Mouse (Mus musculus) olfactory bulb, adult 2 months (tissue): ENCODE measurements around the gene Xpo5.

Source experiments
- CTCF ChIP-seq: fragments of 200-500 bp; IDR thresholded peaks from 2 replicates; pipeline ENCODE4 v1.5.1; 2012; ENCODE audit warnings: low read depth, mild to moderate bottlenecking, low read length, moderate library complexity; ENCODE audit not compliant: insufficient read depth
- POLR2A ChIP-seq: fragments of 200-500 bp; IDR thresholded peaks from 2 replicates; pipeline ENCODE4 v1.6.1; 2012; ENCODE audit warnings: mild to moderate bottlenecking, low read depth, low read length, moderate library complexity; ENCODE audit not compliant: insufficient read depth

- TF ChIP-seq CTCF (no peak), POLR2A (no peak)
These were observed 72.5 kb downstream of the Xpo5 start for GRCm38 (mm10) chr17:46275034-46275433.
